Mouse (Mus musculus): ENCODE measurements at regions not wholly inside any gene's neighbourhood (a gene's known extent, or its start where the extent isn't known, plus 50 kb on each side); places are given as distances from the start of the nearest gene placed in this dataset.
"Not testable (repeated sequence)": the region's sequence is repeated elsewhere in the genome, so short reads cannot be mapped to it uniquely, and the experiment has no call there.

DNA sequence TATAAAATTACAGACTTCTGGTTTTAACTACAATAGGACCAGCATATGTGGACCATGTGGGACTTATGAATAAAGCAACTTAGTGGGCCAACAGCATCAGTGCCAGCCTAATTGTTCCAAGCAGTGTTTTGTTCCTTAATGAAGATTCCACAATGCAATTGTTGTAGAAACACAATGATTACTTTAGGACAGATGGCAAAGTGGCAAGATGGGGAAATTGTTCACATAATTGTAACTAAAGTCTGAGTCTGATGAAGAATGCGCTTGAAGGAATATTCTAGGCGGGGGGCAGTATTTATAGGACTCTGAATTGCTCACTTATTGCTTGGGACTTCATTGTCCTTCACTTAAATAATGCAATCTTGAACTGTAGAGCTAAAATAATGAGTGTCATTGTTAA lies 253.4 kb upstream of the Kcnj3 start:
- TF ChIP-seq POLR2A (IDR thresholded peaks at IDR 0.05; ENCODE audit: low read depth, low read length) = no peak
- no peak for TF ChIP-seq CTCF (IDR thresholded peaks at IDR 0.05; ENCODE audit: borderline replicate concordance, insufficient read depth, low read length)
- H3K4me3 ChIP-seq (ENCODE audit: insufficient read depth, low read length) = no peak overlapping the region
- H3K27ac ChIP-seq (ENCODE audit: insufficient read depth, low read length) = no peak overlapping the region
- H3K4me1 ChIP-seq (ENCODE audit: control insufficient read depth, insufficient read depth, low read length) = no peaks in the 10 kb centered on the region

- Histone ChIP-seq H3K4me3 (ENCODE audit: insufficient read depth, low read length) (no peak overlapping the region), H3K27ac (ENCODE audit: insufficient read depth, low read length) (no peak overlapping the region), H3K4me1 (ENCODE audit: control insufficient read depth, insufficient read depth, low read length) (no peaks in the 10 kb centered on the region)
- TF ChIP-seq CTCF (IDR thresholded peaks at IDR 0.05; ENCODE audit: borderline replicate concordance, insufficient read depth, low read length) = no peak
Measured at GRCm38 (mm10) chr2:55206891-55207290, 228.9 kb upstream of the Kcnj3 start.

GRCm38 (mm10) chr2:55208620-55209019 lies 227.2 kb upstream of the Kcnj3 start:
- Histone ChIP-seq H3K27ac (ENCODE audit: insufficient read depth, low read length) (no peak overlapping the region), H3K4me3 (ENCODE audit: insufficient read depth, low read length) (no peak overlapping the region), H3K4me1 (ENCODE audit: control insufficient read depth, insufficient read depth, low read length) (no peaks in the 10 kb centered on the region)
- no peak for TF ChIP-seq POLR2A (IDR thresholded peaks at IDR 0.05; ENCODE audit: low read depth, low read length)
- no peak for TF ChIP-seq CTCF (IDR thresholded peaks at IDR 0.05; ENCODE audit: borderline replicate concordance, insufficient read depth, low read length)

DNA sequence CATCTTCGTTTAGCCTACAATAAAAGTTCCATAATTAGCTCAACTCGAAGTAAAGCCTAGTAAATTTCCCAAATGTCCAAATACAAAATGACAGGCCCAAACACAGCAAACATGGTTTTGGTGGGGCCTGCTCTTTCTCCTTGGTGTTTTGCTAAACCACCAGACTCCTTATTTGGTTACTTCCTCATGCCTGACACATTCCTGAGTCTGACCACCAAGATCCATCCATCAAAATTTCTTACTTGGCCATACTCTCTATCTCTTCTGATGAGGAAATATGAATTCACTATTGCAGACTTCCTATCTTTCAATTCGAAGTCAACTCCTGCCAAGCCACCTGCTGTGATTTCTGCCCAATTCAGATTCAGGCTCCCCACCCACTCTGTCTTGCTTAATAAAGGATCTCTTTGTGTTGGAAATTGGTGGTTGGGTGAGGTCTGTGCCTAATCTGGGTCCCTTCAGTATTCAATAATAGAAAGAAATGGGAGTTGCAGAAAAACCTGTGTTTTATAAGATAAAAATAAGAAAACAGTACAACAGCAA lies 225.9 kb upstream of the Kcnj3 start:
- Histone ChIP-seq H3K4me3 (ENCODE audit: insufficient read depth, low read length) (no peak overlapping the region), H3K4me1 (ENCODE audit: control insufficient read depth, insufficient read depth, low read length) (no peaks in the 10 kb centered on the region), H3K27ac (ENCODE audit: insufficient read depth, low read length) (no peak overlapping the region)
- TF ChIP-seq CTCF (IDR thresholded peaks at IDR 0.05; ENCODE audit: borderline replicate concordance, insufficient read depth, low read length) = no peak
- no peak for TF ChIP-seq POLR2A (IDR thresholded peaks at IDR 0.05; ENCODE audit: low read depth, low read length)

- Histone ChIP-seq H3K27ac (ENCODE audit: insufficient read depth, low read length) (no peak overlapping the region), H3K4me1 (ENCODE audit: control insufficient read depth, insufficient read depth, low read length) (no peaks in the 10 kb centered on the region), H3K4me3 (ENCODE audit: insufficient read depth, low read length) (no peak overlapping the region)
- TF ChIP-seq POLR2A (IDR thresholded peaks at IDR 0.05; ENCODE audit: low read depth, low read length) (no peak), CTCF (IDR thresholded peaks at IDR 0.05; ENCODE audit: borderline replicate concordance, insufficient read depth, low read length) (no peak)
Measured at GRCm38 (mm10) chr2:55211281-55211680, 224.5 kb upstream of the Kcnj3 start.

GRCm38 (mm10) chr2:55222046-55222445 lies 213.7 kb upstream of the Kcnj3 start:
- TF ChIP-seq CTCF (IDR thresholded peaks at IDR 0.05; ENCODE audit: borderline replicate concordance, insufficient read depth, low read length) (no peak), POLR2A (IDR thresholded peaks at IDR 0.05; ENCODE audit: low read depth, low read length) (no peak)
- H3K4me3 ChIP-seq (ENCODE audit: insufficient read depth, low read length) = no peak overlapping the region
- no peak overlapping the region for H3K27ac ChIP-seq (ENCODE audit: insufficient read depth, low read length)
- no peaks in the 10 kb centered on the region for H3K4me1 ChIP-seq (ENCODE audit: control insufficient read depth, insufficient read depth, low read length)

DNA sequence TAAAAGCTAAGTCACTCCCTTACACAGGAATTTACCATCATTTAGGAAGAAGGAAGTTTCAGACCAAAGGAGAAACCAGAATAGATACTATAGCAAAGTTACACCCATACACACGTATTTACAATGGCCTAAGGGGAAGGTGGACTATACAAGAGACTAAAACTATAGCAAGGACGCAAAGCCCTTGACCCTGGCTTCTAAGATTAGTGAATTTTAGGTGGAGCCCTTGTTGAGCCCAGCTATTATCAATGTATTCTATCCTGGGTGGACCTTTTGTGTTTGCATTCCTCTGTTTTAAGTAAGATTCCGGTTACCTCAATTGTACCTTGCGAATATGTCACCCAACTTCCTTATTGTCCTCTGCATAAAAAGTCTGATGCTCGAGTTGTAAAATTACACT lies 213.0 kb upstream of the Kcnj3 start:
- not testable (repeated sequence) for H3K4me1 ChIP-seq (ENCODE audit: control insufficient read depth, insufficient read depth, low read length); H3K27ac ChIP-seq (ENCODE audit: insufficient read depth, low read length); H3K4me3 ChIP-seq (ENCODE audit: insufficient read depth, low read length)

DNA sequence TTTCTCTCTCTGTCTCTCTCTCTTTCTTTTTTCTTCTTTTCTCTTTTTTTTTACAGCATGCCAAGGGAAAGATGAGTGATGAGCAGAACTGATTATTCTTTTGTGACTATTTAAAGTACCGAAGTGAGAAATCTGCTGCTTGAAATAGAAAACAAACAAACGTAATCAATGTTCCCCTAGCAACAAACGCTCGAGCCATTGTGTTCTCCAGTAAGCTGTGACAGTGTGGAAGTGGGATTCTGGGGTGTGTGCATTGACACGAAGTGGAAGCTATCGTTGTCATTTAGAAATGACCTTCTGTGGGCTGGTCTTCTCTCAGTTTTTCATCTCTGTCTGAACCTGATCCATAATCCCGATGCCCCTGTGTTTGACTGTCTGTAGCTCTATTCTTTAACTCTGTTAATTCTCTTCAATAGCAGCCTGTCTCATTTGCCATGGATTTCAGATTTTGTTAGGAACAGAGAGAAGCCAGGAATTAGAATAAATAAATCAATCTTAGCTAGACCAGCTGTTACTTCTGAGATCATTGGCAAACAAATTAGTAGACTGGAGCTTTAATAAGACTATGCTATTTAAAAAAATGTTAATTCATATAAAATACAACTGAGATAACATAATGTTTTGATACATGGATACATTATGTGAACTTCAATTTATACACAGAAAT lies 207.5 kb upstream of the Kcnj3 start:
- Histone ChIP-seq H3K27ac (ENCODE audit: insufficient read depth, low read length) (no peak overlapping the region), H3K4me3 (ENCODE audit: insufficient read depth, low read length) (no peak overlapping the region), H3K4me1 (ENCODE audit: control insufficient read depth, insufficient read depth, low read length) (no peaks in the 10 kb centered on the region)
- TF ChIP-seq CTCF (IDR thresholded peaks at IDR 0.05; ENCODE audit: borderline replicate concordance, insufficient read depth, low read length) (no peak), POLR2A (IDR thresholded peaks at IDR 0.05; ENCODE audit: low read depth, low read length) (no peak)

DNA sequence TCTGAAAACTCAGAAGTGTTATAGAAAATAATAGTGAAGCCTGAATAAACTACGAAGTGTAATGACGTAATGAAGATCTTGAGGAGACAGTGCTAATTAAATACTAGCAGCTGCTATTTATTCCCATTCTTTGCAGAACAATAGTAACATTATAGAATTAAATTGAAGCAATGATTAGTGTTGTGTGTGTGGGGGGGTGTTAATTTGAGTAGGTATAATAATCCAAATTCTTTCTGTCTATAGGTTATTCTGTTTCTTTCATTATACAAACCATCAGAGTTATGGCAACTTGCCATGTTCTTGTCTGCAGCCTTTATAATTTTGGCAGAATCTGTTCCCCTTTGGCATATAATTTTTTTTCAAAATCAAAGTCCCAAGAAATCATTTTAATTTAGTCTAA lies 203.9 kb upstream of the Kcnj3 start:
- Histone ChIP-seq H3K4me3 (ENCODE audit: insufficient read depth, low read length) (no peak overlapping the region), H3K27ac (ENCODE audit: insufficient read depth, low read length) (no peak overlapping the region), H3K4me1 (ENCODE audit: control insufficient read depth, insufficient read depth, low read length) (no peaks in the 10 kb centered on the region)
- no peak for TF ChIP-seq POLR2A (IDR thresholded peaks at IDR 0.05; ENCODE audit: low read depth, low read length)
- TF ChIP-seq CTCF (IDR thresholded peaks at IDR 0.05; ENCODE audit: borderline replicate concordance, insufficient read depth, low read length) = no peak

DNA sequence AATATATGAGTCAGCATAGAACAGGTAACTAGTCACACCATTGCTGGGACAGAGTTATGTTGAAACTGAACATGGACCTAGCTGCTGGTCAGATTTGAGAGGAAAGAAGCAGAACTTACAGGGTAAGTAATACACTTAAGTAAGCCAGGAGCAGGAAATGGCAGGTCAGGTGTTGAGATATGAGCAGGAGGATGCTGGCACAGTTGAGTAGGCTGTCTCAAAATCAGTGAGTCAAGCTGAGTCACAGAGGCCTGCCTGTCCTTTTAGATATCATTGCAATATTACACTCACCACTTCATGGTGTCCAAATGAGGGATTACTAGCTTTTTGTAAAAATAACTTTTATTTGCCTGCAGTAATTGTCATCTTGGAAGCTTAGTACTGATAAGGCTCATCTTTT lies 182.6 kb upstream of the Kcnj3 start:
- peaks cover 3% of the 10 kb centered on the region for H3K4me1 ChIP-seq (ENCODE audit: control insufficient read depth, insufficient read depth, low read length)
- no peak for TF ChIP-seq POLR2A (IDR thresholded peaks at IDR 0.05; ENCODE audit: low read depth, low read length)
- no peak for TF ChIP-seq CTCF (IDR thresholded peaks at IDR 0.05; ENCODE audit: borderline replicate concordance, insufficient read depth, low read length)
- no peak overlapping the region for H3K27ac ChIP-seq (ENCODE audit: insufficient read depth, low read length)
- no peak overlapping the region for H3K4me3 ChIP-seq (ENCODE audit: insufficient read depth, low read length)
